Mouse (Mus musculus): ENCODE results near the gene Slit1. TPM values are rescaled to one million over a fixed set of nuclear protein-coding genes. Genes with fewer than 3 reads are reported as not detected.

The Slit1 gene
- total RNA-seq, 2 experiments from 2014 or later, result 0.05 to 0.40 TPM

GRCm38 (mm10) chr19:41557491-41557890, 186.0 kb downstream of the Slit1 start:
- DNase-seq, result no peak
- intact Hi-C loops (cut with DNase I), result no loop called here

- intact Hi-C loops (cut with DNase I), result no loop called here
- DNase-seq, result no peak
Observed at GRCm38 (mm10) chr19:41556981-41557380, 186.5 kb downstream of the Slit1 start.

Small RNAs within 50 kb of the gene (microRNA-seq; reads per million reads assigned to microRNA genes)
- gene Mir8091, result 0 to 0.35 reads per million in 2 experiments

Other genes starting within 250 kb of the Slit1 start
- gene Gm340, start 161.3 kb downstream of the Slit1 start, total RNA-seq (2021), result 10 to 100 TPM; 12.5 to 12.7 TPM
- 1 to 10 TPM; 4.6 to 4.9 TPM for gene Arhgap19, start 58.4 kb upstream of the Slit1 start, total RNA-seq (2021)
- 1 to 10 TPM; 2.2 to 3.8 TPM for gene Frat1, start 86.3 kb upstream of the Slit1 start, total RNA-seq (2021)
- 1 to 10 TPM; 4.7 to 6.9 TPM for gene Frat2, start 104.5 kb upstream of the Slit1 start, total RNA-seq (2021)
- gene Rrp12, start 152.5 kb upstream of the Slit1 start, total RNA-seq (2021), result 10 to 100 TPM; 17.7 to 20.9 TPM
- gene Pgam1, start 168.3 kb upstream of the Slit1 start, total RNA-seq (2021), result 100 to 1,000 TPM; 116 to 154 TPM
- gene Exosc1, start 189.8 kb upstream of the Slit1 start, total RNA-seq (2021), result 10 to 100 TPM; 13.3 to 15.8 TPM
- 10 to 100 TPM; 27.6 to 29.4 TPM for gene Zdhhc16, start 189.8 kb upstream of the Slit1 start, total RNA-seq (2021)
- gene Mms19, start 237.5 kb upstream of the Slit1 start, total RNA-seq (2021), result 10 to 100 TPM; 18.3 to 25.9 TPM
- gene Ubtd1, start 238.1 kb upstream of the Slit1 start, total RNA-seq (2021), result 10 to 100 TPM; 31.4 to 33.8 TPM